Mouse (Mus musculus): Measurements from ENCODE around the gene Med24.

DNA sequence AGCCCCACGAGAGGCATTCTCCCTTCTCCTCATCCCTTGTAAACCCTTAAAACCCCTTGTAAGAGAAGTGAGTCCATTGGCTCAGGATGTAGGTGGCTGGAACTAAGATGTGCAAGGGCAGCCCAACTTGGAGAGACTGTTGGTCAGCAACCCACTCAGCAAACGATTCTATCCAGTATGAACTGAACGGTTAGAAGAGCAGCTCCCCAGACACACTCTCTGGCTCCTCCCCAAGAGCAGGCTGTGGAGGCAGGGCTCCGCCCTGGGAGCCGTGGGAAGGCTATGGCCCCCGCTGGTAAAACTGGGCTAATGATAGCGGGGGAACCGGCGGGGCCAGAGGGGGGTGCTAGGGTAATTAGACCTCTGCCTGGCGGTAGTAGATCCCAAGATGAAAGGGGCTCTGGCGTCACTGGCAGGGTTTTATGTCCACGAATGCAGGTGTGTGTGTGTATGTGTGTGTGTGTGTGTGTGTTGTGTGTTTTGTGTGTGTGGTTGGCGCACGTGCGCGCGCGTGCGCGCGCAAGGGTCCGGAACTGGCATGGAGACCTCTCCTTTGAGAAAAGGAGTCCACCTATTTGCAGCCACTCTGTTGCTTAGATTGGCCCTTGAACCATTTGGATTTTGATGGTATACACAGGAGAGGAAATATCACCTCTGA lies 11.3 kb upstream of the Med24 start, which contains the start of gene Thra:
- TF ChIP-seq CTCF (conservative IDR thresholded peaks at IDR 0.05; ENCODE audit: low read length) (no peak), POU5F1 (IDR thresholded peaks at IDR 0.05; ENCODE audit: borderline replicate concordance, low read length) (no peak), NANOG (IDR thresholded peaks at IDR 0.05; ENCODE audit: borderline replicate concordance, low read length) (no peak)

Measured in E14TG2a.4 (cell line).